Mouse (Mus musculus): Measurements from ENCODE around the gene Mov10l1.

Mov10l1 gene

DNA sequence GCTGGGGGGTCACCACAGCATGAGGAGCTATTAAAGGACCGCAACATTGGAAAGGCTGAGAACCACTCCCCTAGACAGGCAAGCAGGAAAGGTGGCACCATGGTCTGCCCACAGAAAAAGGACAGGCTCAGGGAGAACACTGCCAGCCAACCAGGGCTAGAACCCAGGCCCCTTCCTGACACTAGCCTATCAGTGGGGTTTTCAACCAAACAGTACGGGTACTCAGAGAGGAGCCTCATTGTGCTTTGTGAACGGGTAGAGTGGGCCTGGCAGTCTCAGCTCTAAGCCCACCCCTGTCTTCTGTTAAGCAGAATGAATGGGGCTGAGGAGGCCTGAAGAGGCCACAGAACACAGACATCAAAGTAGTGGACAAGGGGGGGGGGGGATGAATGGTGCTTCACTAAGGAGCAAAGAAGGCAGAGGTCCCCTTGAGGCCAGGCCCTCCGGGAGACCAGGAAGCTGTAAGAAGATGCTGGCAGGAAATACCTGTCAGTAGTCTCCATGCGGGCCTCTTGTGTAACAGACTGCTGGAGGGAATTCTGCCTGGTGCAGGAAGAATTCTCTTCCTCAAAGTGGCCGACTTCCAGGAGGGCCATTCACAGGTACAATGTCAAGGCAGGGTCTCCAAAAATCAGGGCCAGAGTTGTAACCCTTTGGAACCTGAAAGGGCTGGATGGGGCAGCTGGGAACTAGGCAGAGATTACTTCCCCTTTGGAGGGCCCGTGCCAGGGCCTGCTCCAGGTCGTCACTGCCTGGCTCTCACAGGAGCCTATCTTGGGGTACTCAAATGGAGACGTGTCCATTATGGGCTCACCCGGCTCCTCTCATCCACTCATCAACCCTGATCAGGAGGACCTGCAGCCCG lies 92.1 kb downstream of the Mov10l1 start, which contains the start of gene Trabd:
Gene Trabd, plus strand, starts transcription at position 512 of the 865 bp plus-strand sequence.
- in situ Hi-C loops (cut with MboI, MseI) = no loop called here

DNA sequence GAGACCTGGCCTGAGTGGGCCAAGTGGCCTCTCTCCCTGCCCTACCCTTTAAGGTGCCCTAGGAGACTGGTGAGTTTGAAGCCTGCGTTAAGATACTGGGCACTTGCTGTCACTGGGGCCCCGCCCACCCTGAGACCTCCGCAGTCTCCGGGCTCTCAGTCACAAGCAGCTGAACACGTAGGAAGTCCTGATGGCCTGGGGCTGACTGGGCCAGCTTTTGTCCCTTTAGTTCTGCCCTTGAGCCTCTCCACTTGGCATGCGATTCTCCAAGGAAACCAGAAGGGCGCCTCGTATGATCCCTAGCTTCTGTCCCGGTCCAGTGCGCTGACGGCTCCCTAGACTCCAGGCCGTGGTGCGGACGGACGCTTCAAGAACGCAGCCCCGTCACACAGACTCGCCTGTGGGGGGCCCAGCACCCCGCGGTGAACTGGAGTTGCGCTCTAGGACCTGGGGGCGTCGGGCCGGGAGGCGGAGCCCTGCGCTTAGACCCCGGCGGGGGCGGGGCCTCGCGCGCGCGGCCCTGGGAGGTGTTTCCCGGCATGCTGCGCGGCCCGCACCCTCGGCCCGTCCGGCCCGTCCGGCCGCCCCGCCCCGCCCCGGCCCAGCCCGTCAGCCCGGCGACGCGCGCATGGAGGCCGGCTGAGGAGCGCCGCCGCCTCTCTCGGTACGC lies 92.9 kb downstream of the Mov10l1 start:
- in situ Hi-C loops (cut with MboI, MseI) = no loop called here

DNA sequence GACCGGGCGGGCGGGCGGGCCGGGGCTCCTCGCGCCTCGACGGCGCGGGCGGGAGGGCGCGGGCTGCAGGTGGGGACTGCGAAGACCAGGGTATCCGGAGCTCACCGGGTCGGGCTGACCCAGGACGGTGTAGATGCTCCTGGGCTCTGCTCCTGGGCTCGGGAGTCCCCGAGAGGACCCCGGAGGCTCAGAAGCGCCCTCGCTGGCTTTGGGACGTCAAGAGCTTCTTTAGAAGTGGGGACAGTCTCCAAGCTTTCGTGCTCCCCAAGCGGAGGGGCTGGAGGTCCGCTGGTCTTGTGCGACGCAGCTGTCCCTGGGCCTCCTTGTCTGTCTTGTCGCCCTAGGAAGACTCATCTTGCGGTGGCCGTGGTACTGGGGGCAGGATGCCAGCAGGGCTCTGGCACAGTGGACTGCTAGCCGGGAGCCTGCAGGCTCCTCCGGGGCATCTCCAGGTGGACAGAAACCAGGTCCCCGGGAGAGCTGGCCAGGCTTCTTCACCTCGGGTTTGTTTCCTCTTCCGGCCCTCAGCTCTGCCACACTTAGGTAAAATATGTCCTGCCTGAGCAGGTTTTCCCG lies 93.5 kb downstream of the Mov10l1 start:
- in situ Hi-C loops (cut with MboI, MseI) = no loop called here

DNA sequence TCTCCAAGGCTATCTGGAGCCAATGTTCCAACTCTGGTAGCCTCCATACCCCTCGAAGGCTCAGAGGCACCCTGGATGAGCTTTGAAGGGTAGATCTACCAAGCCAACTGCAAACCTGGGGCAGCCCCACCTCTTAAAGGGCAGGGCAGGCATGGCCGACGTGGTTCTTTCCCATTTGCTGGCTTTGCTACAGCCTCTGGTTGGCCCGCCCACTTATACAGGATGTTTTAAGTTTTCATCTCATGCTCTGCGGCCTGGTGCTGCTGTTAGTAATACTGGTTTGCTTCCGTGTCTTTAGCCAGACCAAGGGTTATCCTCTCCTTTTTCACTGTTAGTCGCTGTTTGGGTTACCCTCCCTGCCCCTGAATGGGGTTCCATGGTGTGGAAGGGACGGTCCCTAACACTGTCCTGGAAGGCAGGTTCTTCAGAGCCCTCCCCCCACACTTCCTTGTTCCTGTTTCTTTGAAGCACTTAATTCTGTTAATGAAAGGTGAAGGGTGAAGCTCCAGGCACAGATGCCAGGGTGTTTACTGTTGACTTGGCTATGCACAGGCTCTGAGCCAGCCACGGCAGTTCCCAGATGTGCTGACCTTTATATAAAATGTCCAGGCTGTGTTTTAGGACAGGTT lies 95.6 kb downstream of the Mov10l1 start:
- in situ Hi-C loops (cut with MboI, MseI) = no loop called here

DNA sequence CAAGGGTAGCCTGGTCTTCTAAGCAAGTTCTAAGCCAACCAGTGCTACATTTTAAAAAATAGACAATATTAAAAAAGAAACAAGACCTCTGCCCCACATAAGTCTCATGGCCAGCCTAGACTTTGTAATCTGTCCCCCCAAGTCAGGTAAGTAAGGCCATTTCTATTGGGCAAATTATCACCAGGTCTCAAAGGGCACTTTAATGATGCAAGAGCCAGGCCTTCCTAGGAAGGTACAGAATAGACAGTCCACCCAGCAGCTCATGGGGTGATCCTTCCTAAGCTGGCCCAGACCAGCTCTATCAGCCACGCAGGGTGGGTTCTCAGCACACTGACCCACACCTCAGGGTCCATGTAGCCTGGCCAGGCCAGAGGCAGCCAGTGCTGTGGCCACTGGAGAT lies 101.2 kb downstream of the Mov10l1 start:
- in situ Hi-C loops (cut with MboI, MseI) = loop anchor here (10.0 kb wide), 1 partner anchor 259 kb away; no protein-coding TSS in a partner anchor

DNA sequence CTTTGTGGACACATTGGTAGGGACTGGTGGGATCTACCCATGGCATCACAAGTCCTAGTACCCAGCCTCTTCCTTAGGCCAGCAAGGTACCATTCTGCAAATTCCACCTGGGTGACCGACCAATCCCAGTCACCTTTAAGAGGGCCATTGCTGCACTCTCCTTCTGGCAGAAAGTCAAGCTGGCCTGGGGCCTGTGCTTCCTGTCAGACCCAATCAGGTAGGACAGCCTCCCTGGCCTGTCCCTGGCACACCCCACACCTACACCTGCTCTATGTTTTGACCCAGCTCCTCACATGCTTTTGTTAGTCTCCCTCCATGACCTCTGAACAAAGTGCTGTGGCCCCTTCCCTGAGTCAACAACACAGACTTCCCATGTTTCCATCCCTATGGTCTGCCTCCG lies 102.1 kb downstream of the Mov10l1 start:
- in situ Hi-C loops (cut with MboI, MseI) = loop anchor here (10.0 kb wide), 1 partner anchor 260 kb away; no protein-coding TSS in a partner anchor

DNA sequence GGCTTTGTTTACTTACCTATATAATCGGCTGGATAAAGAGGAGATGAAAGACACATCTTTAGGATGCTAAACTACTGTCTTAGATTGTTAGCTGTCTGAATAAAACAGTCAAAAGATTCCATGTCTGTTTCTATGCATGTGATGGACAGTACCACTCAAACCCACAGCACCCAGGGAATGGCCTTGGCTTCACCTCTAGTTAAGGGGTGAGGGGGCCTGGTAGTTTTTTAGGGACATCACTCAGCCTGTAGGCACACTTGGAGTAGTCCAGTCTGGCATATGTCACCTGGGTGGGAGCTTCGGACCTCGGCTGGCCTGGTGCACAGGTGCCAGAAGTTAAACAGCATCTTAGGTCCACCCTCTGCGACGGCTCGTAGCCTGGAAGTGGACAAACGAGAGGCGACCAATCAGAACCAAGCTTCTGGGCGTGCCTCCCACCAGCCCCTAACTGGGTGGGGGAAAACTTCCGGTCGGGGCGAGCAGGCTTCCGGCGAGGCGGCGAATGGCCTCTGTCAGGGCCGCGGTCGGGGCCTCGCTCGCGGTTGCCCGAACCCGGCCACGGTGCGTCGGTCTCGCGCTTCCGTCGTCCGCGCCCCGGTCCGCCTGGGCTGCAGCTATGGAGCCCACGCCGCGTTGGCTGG lies 106.0 kb downstream of the Mov10l1 start, which contains the start of gene Selenoo:
Gene Selenoo, plus strand, starts transcription at position 478 of the 641 bp plus-strand sequence.
- in situ Hi-C loops (cut with MboI, MseI) = loop anchor here (10.0 kb wide), 1 partner anchor 264 kb away; no protein-coding TSS in a partner anchor

DNA sequence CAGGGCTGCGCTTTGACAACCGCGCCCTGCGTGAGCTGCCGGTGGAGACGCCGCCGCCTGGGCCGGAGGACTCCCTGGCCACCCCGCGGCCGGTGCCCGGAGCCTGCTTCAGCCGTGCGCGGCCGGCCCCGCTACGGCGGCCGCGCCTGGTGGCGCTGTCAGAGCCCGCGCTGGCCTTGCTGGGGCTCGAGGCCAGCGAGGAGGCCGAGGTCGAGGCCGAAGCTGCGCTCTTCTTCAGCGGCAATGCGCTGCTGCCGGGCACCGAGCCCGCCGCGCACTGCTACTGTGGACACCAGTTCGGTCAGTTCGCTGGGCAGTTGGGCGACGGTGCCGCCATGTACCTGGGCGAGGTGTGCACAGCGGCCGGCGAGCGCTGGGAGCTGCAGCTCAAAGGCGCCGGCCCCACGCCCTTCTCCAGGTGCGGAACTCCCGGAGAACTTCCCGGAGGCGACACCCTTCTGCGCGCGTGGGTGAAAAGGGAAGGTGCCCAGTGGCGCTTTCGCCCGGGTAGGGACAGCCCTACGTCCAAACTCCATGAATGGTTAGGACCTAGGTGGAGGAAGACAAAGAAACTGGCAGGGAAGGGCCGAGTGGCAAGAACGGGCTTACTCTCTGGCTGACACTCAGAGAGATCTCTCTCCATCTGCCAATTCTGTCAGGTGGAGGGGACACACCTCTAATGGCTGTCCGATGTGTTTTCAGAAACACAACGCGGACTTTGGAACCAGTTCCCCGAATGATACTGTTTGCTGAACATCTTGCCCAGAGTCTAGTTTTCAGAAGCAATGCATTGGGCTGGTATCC lies 106.7 kb downstream of the Mov10l1 start:
- in situ Hi-C loops (cut with MboI, MseI) = loop anchor here (10.0 kb wide), 1 partner anchor 265 kb away; no protein-coding TSS in a partner anchor

DNA sequence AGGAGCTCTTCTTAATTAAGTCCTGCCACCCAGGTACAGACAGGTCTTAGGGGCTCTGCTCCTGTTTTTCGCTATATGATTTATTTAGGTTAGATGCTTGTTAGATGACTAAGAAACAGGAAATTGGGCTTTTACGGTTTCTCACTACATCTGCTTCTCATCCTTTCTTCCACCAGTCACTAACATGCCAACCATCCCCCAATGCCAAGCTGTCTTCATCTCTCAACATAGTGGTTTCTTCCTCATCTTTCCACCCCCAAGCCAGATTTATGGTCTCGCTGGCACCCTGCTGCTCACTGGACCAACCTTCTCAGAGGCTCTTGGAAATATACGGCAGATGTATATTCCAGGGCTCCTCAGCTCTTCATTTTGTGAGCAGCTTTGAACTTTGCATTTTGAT lies 108.0 kb downstream of the Mov10l1 start:
- in situ Hi-C loops (cut with MboI, MseI) = no loop called here

DNA sequence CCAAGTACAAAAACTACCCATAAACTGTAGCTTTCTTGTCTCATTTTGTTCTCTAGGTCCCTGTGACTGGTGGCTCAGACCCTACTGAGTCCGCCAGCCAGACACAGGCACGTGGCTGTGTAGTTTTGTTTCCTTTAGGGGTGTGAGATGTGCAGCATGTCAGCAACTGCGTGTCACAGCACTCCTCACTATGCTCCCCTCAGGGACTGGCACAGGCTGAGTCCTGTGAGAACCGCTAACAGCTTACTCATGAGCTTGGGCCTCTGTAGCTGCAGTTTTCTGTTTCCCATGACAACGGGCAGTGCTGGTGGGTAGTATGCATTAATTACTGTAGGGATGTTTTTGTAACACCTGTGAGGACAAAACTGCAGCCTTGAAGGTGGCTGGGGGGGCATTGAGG lies 109.5 kb downstream of the Mov10l1 start:
- in situ Hi-C loops (cut with MboI, MseI) = no loop called here

DNA sequence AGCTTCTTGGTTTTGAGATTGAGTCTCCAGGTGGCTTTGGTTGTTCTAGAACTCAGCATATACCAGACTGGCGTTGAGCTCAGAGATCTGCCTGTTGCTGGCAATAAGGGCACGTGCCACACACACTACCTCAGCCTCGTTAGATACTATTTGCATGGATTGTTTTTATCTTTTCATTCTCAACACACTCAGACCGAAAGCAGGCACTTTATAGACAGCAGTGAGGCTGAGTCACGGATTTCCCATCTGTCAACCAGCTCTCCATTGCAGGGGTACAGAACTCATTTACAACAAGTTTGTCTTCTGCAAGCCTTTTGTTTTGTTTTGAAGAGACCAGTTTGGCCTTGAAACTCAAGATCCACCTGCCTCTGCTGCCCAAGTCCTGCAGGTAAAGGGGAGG lies 114.7 kb downstream of the Mov10l1 start:
- in situ Hi-C loops (cut with MboI, MseI) = no loop called here

DNA sequence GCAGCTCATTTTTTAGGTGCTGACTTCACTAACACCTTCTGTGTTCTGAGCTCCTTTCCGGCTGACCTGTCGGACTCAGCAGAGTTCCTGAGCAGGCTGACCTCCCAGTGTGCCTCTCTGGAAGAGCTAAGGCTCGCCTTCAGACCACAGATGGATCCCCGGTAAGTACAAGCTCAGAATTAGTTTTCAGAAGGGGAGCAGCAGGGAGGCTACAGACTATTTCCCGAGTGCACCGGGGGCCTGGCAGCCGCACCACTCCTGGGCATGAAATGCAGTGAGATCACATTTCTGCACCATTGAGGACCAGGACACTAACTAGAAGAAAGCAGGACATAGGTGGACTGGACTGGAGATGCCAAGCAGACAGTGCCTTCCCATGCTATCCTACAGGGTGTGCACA lies 115.9 kb downstream of the Mov10l1 start:
- in situ Hi-C loops (cut with MboI, MseI) = no loop called here

DNA sequence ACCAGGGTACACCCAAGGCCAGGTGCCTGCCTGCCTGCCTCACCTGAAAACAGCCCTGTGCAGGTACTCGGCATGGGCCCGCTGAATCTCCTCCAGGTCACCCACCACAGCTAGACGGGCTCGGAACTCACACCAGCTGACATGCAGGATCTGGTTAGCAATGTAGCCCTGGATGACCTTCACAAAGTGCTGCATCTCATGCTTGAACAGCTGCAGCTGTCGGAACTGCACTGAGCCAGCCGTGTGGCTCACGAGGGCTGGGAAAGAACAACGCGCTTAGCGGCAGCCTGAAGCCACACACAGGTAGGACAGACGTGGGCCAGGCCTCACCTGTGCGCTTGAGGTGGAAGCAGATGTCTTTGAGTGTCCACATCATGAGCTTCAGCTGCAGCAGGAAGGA lies 118.1 kb downstream of the Mov10l1 start:
- in situ Hi-C loops (cut with MboI, MseI) = no loop called here

DNA sequence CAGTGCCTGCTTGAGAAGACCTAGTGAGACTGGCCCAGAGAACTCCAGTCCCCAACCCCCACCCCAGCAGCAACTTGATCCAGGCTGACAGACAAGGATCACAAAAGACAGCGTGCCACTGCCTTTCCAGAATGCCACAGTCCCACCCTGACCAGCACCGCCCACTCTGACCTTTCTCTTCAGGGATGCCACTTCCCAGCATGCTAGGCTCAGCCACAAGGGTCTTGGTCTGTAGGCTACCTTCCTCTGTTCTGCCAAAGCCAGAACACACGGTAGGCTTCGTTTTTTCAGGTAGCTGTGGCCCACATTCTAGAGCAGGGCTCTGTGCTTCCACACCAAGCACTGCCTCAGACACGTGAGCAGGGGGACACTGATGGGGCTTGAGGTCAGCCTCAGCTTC lies 119.9 kb downstream of the Mov10l1 start:
- in situ Hi-C loops (cut with MboI, MseI) = no loop called here

DNA sequence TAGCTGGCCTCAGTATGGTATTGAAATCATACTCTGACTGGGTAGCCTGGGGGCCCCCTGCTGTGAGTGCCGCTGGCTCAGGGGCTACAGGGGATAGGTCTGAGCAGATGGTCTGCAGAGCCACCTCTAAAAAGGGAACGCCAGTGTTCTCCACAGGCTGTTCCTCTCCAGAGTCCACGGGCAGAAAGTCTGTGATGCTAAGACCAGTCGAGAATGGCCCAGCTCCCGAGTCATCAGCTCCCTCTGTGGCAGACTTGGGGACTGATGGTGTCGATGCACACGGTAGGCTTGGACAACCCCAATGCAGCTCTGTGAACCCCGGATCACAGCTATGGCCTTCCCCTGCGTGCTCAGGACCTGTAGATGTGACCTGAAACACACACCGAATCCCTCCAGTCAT lies 121.2 kb downstream of the Mov10l1 start:
- in situ Hi-C loops (cut with MboI, MseI) = no loop called here

DNA sequence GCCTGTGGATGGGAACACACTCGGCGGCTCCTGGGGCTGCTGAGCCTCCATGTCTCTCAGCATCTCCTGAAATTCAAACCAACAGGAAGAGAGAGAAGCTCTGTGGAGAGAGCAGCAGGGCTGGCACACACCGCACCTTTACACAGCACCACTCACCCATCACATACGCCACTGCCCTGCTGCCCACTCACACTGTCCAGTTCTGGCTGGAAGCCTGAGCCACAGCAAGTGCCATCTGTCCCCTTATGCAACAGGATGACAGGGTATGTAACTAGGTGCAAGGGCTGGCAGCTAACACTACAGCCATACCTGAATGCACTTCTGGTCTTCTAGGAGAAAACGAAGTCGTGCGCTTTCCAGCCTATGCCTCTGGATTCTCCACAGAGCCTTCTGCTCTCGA lies 121.7 kb downstream of the Mov10l1 start:
- in situ Hi-C loops (cut with MboI, MseI) = no loop called here

Data from regulatory T cell (primary cell).